Mouse (Mus musculus) neural tube, embryonic 15.5 days (tissue): ENCODE measurements at regions not wholly inside any gene's neighbourhood (a gene's known extent, or its start where the extent isn't known, plus 50 kb on each side); places are given as distances from the start of the nearest gene placed in this dataset.

Source experiments
- ATAC-seq: fragments of 200-750 bp; cut with Nextera tagmentation; 2 replicates; pipeline ENCODE4 v1.8.0; 2017; ENCODE audit warnings: mild to moderate bottlenecking, moderate TSS enrichment, moderate library complexity; ENCODE audit not compliant: low FRiP score
- H3K27ac ChIP-seq: fragments of 300-500 bp; sonication (generic); replicated peaks from 2 replicates; pipeline ENCODE4 v1.5.1; 2015; ENCODE audit warnings: mild to moderate bottlenecking, inconsistent platforms
- H3K27me3 ChIP-seq: fragments of 300-500 bp; sonication (generic); replicated peaks from 2 replicates; pipeline ENCODE4 v1.6.1; 2015; ENCODE audit warnings: inconsistent platforms
- H3K36me3 ChIP-seq: fragments of 300-500 bp; sonication (generic); 2 replicates; pipeline ENCODE4 v1.6.1; 2015; ENCODE audit warnings: inconsistent platforms
- H3K4me1 ChIP-seq: fragments of 300-500 bp; sonication (generic); 2 replicates; pipeline ENCODE4 v1.6.1; 2015; ENCODE audit warnings: inconsistent platforms
- H3K4me2 ChIP-seq: fragments of 300-500 bp; sonication (generic); 2 replicates; pipeline ENCODE4 v1.6.1; 2015; ENCODE audit warnings: inconsistent platforms, mild to moderate bottlenecking, moderate library complexity
- H3K4me3 ChIP-seq: fragments of 300-500 bp; sonication (generic); replicated peaks from 2 replicates; pipeline ENCODE4 v1.5.1; 2015; ENCODE audit warnings: mild to moderate bottlenecking, inconsistent platforms
- H3K9ac ChIP-seq: fragments of 300-500 bp; sonication (generic); replicated peaks from 2 replicates; pipeline ENCODE4 v1.6.1; 2015; ENCODE audit warnings: mild to moderate bottlenecking, inconsistent platforms
- H3K9me3 ChIP-seq: fragments of 300-500 bp; sonication (generic); replicated peaks from 2 replicates; pipeline ENCODE4 v1.6.1; 2016; ENCODE audit warnings: inconsistent platforms
- WGBS: fragments of 180-500 bp; shearing (Covaris S2); methylation state at CpG from one replicate; pipeline ENCODE4 v1.1.7; 2015; ENCODE audit warnings: mixed read lengths; 5-methylcytosine and 5-hydroxymethylcytosine counted together

GRCm38 (mm10) chr14:16178227-16178626 is 70.9 kb upstream of the Ngly1 start:
- Histone ChIP-seq H3K27ac (no peak overlapping the region), H3K9me3 (0 out of 2 replicates have a peak, but pooled peaks cover 6% of the 10 kb centered on the region), H3K4me2 (no peak overlapping the region), H3K9ac (no peak overlapping the region), H3K36me3 (no peaks in the 10 kb centered on the region), H3K4me3 (no peak overlapping the region), H3K27me3 (no peaks in the 10 kb centered on the region), H3K4me1 (no peaks in the 10 kb centered on the region)
- WGBS: 91% methylated on average over 3 of the region's 3 CpGs
- no peak for ATAC-seq

GRCm38 (mm10) chr14:16181822-16182221 is 67.3 kb upstream of the Ngly1 start:
- Histone ChIP-seq H3K27me3 (no peaks in the 10 kb centered on the region), H3K27ac (no peak overlapping the region), H3K9ac (no peak overlapping the region), H3K4me3 (no peak overlapping the region), H3K4me2 (no peak overlapping the region), H3K36me3 (no peaks in the 10 kb centered on the region), H3K4me1 (no peaks in the 10 kb centered on the region), H3K9me3 (no peaks in the 10 kb centered on the region)
- ATAC-seq: no peak
- 76% methylated on average over 2 of the region's 2 CpGs for WGBS

GRCm38 (mm10) chr14:16185246-16185645 is 63.8 kb upstream of the Ngly1 start:
- no peak overlapping the region for H3K4me2 ChIP-seq
- H3K27ac ChIP-seq: no peak overlapping the region
- H3K36me3 ChIP-seq: no peaks in the 10 kb centered on the region
- no peak overlapping the region for H3K4me3 ChIP-seq
- no peak for ATAC-seq
- no peaks in the 10 kb centered on the region for H3K4me1 ChIP-seq
- no peaks in the 10 kb centered on the region for H3K27me3 ChIP-seq
- H3K9me3 ChIP-seq: no peaks in the 10 kb centered on the region
- no peak overlapping the region for H3K9ac ChIP-seq
